10 mouse cellular contexts compared by ENCODE assay signal in the genomic region with DNA sequence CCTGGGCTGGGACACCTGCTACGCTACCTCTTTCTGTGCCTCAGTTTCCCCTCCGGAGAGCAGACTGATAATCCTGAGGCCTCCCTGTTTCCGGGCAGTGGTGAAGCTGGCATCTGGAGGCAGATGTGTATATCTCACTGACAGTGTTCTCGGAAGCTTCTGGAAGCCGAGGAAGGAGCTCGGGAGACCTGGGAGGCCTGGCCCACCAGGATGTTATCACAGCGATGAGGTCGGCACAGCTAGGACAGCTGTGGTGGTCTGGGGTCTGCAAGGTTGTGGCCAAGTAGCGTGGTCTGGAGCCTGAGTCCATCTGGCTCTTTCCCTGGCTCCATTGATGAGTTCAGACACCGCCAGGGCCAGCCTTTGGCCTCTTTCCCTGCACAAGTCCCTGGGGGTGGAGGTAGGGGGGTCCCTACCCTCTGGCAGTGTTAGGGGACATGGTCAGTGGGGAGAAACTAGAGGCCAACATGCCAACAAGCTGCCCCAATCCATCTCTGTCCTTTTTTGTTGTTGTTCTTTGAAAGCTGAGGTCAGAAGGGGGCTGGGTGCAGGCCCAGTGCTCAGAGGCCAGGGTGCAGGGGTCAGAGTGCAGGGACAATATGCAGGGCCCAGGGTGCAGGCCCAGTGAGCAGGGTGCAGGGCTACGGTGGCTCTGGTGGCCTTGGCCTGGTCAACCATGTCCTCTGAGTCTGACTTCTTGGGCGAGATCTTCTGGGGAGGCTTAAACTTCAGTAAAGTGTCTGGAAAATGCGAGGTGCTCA. TPM values are rescaled to one million over a fixed set of nuclear protein-coding genes. Genes with fewer than 3 reads are reported as not detected.
A peak's percentile ranks its signal among the peaks of the same experiment; 100 is the strongest.
DNase-seq lines count a peak whose midpoint lies in the region; ATAC-seq lines count a peak whose summit lies in the region.
"Had no signal": no experiment of that assay in that cellular context is flagged by ENCODE, and none has a peak within 500 bp of the region (broad histone marks: within the 10 kb centered on the region; RNA-seq: fewer than 3 reads in every experiment).

No protein-coding gene starts in this region.

- no peak overlapping the region for H3K4me3 ChIP-seq in heart, embryonic 12.5 days
- no peak overlapping the region for H3K4me3 ChIP-seq in intestine, embryonic 16.5 days (ENCODE audit: low read length)
- no peak overlapping the region for H3K4me3 ChIP-seq in liver, embryonic 16.5 days (ENCODE audit: low read depth, low read length)

- no peak for ATAC-seq in heart, embryonic 12.5 days (ENCODE audit: insufficient number of reproducible peaks, low FRiP score)
- no peak for ATAC-seq in intestine, embryonic 16.5 days
- ATAC-seq in liver, embryonic 16.5 days (ENCODE audit: low read depth), result peak; percentile 92

- 80% methylated on average over 13 of the region's 13 CpGs for WGBS in heart, embryonic 12.5 days
- 70% methylated on average over 13 of the region's 13 CpGs for WGBS in intestine, embryonic 16.5 days
- 61% methylated on average over 13 of the region's 13 CpGs for WGBS in liver, embryonic 16.5 days (ENCODE audit: insufficient replicate concordance)

- no peaks in the 10 kb centered on the region for H3K36me3 ChIP-seq in heart, embryonic 12.5 days
- no peaks in the 10 kb centered on the region for H3K36me3 ChIP-seq in intestine, embryonic 16.5 days (ENCODE audit: control insufficient read depth, insufficient read depth, low read length)
- H3K36me3 ChIP-seq in liver, embryonic 16.5 days (ENCODE audit: control insufficient read depth, insufficient read depth), result no peaks in the 10 kb centered on the region

- no peaks in the 10 kb centered on the region for H3K9me3 ChIP-seq in heart, embryonic 12.5 days (replicated peaks)
- no peaks in the 10 kb centered on the region for H3K9me3 ChIP-seq in intestine, embryonic 16.5 days (ENCODE audit: control insufficient read depth, low read length)
- no peaks in the 10 kb centered on the region for H3K9me3 ChIP-seq in liver, embryonic 16.5 days (replicated peaks; ENCODE audit: control insufficient read depth, low read length)

- DNase-seq in heart, adult 18-20 months, result no peak
- peak; percentile 39 to 47 for DNase-seq in kidney, postnatal 25 days
- no peak for DNase-seq in kidney, adult 18-20 months
- DNase-seq in adrenal gland, adult 8-10 months, result no peak
- DNase-seq in thymus, postnatal 0 days (ENCODE audit: low spot score), result no peak
- DNase-seq: adrenal gland, postnatal 25 days; cerebellum, adult 2 months had no signal

- H3K4me1 ChIP-seq in heart, embryonic 12.5 days (replicated peaks), result peaks cover 43% of the 10 kb centered on the region
- H3K4me1 ChIP-seq in intestine, embryonic 16.5 days (ENCODE audit: control insufficient read depth, insufficient read depth, low read length), result peaks cover 24% of the 10 kb centered on the region
- no peaks in the 10 kb centered on the region; the same call in 1 of the 2 replicates for H3K4me1 ChIP-seq in liver, embryonic 16.5 days (ENCODE audit: control insufficient read depth, low read depth, low read length)

- no peak overlapping the region for H3K4me2 ChIP-seq in heart, embryonic 12.5 days
- H3K4me2 ChIP-seq in intestine, embryonic 16.5 days (ENCODE audit: low read depth, low read length), result no peak overlapping the region
- H3K4me2 ChIP-seq in liver, embryonic 16.5 days (ENCODE audit: low read depth, low read length), result no peak overlapping the region; the same call in 1 of the 2 replicates

- 0 out of 2 replicates have a peak, but pooled peaks cover 5% of the 10 kb centered on the region for H3K27me3 ChIP-seq in heart, embryonic 12.5 days (replicated peaks)
- H3K27me3 ChIP-seq in intestine, embryonic 16.5 days (replicated peaks; ENCODE audit: control insufficient read depth, insufficient read depth, low read length), result peaks cover 8% of the 10 kb centered on the region; the same call in 1 of the 2 replicates
- peaks cover 8% of the 10 kb centered on the region for H3K27me3 ChIP-seq in liver, embryonic 16.5 days (ENCODE audit: control insufficient read depth, insufficient read depth, low read depth, low read length)

- H3K27ac ChIP-seq in heart, embryonic 12.5 days (ENCODE audit: poor library complexity, severe bottlenecking), result peak overlapping the region; percentile 52
- H3K27ac ChIP-seq in intestine, embryonic 16.5 days (ENCODE audit: low read length), result peak overlapping the region; percentile 45
- H3K27ac ChIP-seq in liver, embryonic 16.5 days (ENCODE audit: low read length), result peak overlapping the region; percentile 63

- 0 out of 2 replicates have a peak overlapping the region, but pooled peaks have one; percentile 24 for H3K9ac ChIP-seq in heart, embryonic 12.5 days
- H3K9ac ChIP-seq in intestine, embryonic 16.5 days (ENCODE audit: low read depth, low read length), result no peak overlapping the region
- H3K9ac ChIP-seq in liver, embryonic 16.5 days (ENCODE audit: low read depth, low read length), result no peak overlapping the region

RNA-seq across cellular contexts. Expression of a gene that starts 26.7 kb away (rescaled TPM):
- 18.8 and 21.4 TPM in 2 replicates for polyA plus RNA-seq in heart, embryonic 12.5 days (2016; fragmentation: Nextera tagmentation; extraction: Ambion mirVana)
- 1 to 10 TPM; 1.2 to 2.1 TPM for total RNA-seq in heart, adult 18-20 months (2021)
- 15.6 TPM in 2 replicates for polyA plus RNA-seq in intestine, embryonic 16.5 days (2015; fragmentation: Nextera tagmentation; extraction: Ambion mirVana)
- 1.5 TPM in 2 replicates for polyA plus RNA-seq in liver, embryonic 16.5 days (2015; fragmentation: Nextera tagmentation; extraction: Ambion mirVana)
- 1 to 10 TPM; 6.5 to 9.1 (median 7.6) TPM for total RNA-seq in adrenal gland, adult 8-10 months (2022)
- 2.6 and 3.6 TPM in 2 replicates for polyA plus RNA-seq in thymus, postnatal 0 days (2015; fragmentation: Nextera tagmentation; extraction: Ambion mirVana)

Comparison
In these comparisons a context has a peak if more than half of its experiments do, and no peak if none do; other contexts are left out.
1. DNase-seq: peak in kidney, postnatal 25 days (2 of 2); none in heart, adult 18-20 months (0 of 2), kidney, adult 18-20 months (single experiment), adrenal gland, adult 8-10 months (single experiment) and thymus, postnatal 0 days (single experiment).
2. Peak in every context shown above with its lines, with median percentiles within 50 percentile points of each other: H3K27ac ChIP-seq.